Mouse (Mus musculus) CH12F3 (cell line): ENCODE measurements around the gene Rhbdd3.
"Not testable (repeated sequence)": the region's sequence is repeated elsewhere in the genome, so short reads cannot be mapped to it uniquely, and the experiment has no call there.

Experiments
- in situ Hi-C: fragments of 300-500 bp; cut with MboI; formaldehyde crosslinking; loops from 2 replicates; pipeline ENCODE4 v1.14.3; 2020; ENCODE audit warnings: low sequenced_read_pairs

Gene Rhbdd3

DNA sequence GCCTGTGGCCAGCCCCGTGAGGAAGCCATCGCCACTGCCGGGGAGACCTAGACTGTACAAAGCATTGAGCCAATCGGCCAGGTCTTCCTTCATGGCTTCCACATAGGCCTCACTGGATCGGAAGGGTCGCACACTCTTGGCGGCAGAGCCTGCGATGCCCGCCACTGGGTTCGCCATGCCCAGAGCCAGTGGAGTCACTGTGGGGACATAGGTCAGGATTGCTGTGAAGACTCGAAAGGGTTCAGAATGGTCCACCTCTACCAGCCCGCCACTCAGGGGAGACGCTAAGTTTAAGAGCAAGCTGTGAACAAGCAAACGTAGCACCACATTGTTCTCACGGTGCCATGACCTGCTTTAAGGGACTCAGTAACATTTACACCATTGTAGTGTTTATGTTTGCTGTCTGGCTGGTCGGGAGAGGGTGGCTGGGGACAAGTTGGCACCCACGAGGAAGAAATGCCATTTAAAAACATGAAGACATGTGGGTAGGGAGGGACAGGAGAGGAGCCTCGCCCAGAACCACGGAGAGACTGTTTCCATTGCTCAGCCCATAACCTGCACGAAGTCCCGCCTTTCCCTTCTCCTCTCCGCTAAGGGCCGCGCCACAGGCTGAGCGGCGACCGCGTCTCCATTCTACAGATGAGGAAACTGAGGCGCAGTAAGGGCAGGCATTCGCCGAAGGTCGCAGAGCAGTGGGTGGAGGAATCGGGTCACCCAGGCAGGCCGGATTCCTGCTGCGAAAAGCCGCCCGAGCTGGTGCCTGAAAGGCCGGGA, 34.3 kb upstream of the Rhbdd3 start:
- in situ Hi-C loops, result no loop called here

DNA sequence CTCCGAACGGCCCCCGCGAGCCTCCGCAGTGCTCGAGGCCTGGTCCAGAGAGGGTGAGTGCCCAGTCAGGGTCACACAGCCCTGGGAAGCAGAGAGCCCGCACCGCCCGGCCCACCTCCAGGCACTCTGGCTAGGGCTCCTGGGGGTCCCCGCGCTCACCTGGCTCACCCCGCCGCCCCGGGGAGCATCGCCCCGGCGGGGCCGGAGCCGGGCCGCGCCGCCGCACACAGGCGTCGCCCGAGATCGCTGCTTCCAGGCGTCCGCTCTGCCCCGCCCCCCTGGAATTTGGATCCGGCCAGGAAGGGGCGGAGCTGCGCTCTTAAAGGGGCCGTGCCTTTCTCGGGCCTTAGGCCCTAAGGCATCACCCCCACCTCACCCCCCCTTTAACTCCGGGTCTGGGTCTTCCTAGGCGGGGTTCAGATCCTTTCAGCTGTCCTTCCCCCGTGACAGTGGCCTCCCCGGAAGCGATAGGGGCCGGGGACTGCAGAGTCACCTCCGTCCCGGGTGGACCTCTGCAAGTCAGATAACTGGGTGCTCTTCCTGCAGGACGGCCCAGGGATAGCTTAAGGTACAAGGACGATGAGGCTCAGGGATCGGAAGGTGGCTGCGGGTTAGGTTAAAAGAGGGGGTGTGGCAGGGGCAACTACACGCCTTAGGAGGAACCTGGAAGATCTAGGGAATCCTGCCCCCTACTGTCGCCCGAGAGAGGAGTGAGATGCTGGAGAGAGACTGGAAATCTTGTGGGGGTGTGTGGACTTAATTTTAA, 33.5 kb upstream of the Rhbdd3 start, which contains the start of gene Gas2l1:
TSS of gene Gas2l1 (minus strand) at position 272 of the 766 bp plus-strand sequence.
- in situ Hi-C loops, result no loop called here

DNA sequence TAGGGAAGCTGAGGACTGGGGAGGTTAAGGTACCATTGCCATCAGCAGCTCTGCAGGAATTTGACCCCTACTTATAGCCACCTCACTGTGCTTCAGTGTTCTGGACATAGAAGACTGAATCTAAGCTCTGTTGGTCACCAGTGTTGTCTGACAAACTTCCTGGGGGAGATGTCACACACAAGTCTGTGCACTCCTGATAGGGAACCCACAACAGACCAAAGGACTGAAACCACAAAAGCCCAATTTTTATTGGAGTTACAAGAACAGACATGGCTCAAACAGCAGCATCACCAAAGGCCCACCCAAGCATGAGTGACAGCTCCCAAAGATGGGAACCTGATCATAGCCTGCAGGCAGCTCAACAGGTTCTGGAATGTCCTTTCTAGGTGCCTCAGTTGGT, 31.7 kb upstream of the Rhbdd3 start:
- in situ Hi-C loops, result no loop called here

DNA sequence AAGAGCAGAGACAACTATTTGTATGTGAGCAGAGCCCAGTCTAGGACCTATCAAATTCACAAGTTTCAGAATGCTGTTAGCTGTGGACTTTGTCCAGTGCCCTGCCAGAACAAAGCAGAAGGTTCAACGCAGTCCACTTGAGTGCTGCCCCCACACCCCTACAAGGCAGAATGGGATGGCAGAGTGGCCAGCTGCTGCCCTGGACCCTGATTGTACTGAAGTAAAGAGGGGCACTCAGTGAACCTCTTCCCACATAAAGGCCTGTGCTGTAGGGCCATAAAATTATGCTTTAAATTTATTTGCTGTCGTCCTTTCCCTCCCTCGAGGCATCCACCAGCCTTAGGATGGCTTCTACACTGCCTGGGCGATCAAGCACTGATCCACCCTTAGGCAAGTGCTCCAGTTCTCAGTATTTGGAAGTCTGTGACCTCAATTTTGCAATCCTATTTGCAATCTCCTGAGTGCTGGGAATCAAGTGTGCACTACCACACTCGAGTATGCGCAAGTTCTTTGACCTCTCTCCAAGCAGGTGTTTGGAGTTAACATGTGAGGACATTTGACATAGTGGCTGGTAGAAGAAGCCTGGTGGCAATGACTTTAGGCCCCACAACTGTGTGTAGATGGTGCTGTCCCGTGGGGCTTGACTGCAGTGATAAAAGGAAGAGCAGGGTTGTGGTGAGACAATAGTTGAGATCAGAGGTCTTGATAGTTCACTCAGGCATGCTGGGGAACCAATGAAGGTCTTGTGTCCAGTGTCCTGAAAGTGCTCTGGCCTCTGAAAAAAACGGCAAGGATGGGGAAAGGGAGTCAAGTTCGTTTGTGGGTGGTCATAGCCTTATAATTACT, 30.4 kb upstream of the Rhbdd3 start:
- in situ Hi-C loops, result no loop called here

DNA sequence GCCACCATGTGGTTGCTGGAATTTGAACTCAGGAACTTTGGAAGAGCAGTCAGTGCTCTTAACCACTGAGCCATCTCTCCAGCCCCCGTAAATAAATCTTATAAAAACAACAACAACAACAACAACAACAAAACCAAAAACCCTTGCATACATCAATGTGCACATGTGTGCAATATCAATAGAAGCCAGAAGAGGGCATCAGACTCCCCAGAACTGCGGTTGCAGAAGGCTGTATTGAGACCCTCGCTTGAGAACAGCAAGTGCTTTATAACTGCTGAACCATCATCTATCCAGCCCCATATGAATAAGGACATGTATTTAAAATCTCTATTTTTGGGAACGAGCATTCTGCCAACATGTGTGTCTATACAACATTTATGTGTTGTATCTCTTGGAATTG, 23.8 kb upstream of the Rhbdd3 start:
- in situ Hi-C loops, result no loop called here

DNA sequence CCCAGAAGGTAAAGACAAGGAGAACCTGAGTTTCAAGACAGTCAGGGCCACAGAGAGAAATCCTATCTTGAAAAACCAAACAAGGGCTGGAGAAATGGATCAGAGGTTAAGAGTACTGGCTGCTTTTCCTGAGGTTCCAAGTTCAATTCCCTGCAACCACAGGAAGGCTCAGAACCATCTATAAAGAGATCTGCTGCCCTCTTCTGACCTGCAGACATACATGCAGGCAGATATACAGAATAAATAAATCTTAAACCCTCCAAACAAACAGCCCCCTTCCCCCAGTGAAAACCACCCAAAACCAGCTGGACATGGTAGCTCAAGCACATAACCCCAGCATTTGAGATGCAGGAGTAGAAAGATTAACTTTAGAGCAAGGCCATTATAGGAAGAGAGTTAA, 23.0 kb upstream of the Rhbdd3 start:
- in situ Hi-C loops, result no loop called here

DNA sequence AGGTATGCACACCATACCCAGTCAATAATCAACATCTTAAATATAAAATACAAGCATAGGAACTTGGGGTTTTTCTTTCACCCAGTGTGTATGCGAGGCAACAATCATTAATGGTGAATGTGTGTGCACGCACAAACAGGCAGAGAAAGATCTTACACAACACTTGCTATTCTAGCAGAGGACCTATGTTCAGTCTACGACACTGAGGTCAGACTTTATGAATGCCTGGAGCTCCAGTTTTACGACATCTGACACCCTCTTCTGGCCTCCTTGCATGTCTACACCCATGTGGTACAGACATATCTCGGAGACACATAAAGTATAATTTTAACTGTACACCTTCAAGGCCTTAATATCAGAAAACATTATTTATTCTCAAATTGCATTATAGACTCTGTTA, 21.9 kb upstream of the Rhbdd3 start:
- in situ Hi-C loops, result not testable (repeated sequence)

DNA sequence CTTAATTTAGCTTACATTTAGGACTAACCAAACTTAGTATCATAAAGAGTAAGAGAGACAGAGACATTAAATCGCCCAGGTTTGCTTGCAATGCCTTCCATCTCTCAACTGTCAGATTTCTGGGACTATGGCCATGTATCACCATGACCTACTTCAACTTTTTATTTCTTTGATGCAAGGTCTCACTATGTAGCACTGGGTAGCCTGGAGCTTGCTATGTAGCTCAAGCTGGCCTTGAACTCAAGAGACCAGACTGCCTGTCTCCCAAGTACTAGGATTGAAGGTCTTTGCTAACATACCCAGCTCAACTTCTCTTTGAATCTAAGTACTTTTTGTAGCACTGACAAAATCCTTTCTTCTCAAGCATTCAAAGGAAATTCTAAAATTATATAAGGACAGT, 9.6 kb upstream of the Rhbdd3 start:
- in situ Hi-C loops, result no loop called here

DNA sequence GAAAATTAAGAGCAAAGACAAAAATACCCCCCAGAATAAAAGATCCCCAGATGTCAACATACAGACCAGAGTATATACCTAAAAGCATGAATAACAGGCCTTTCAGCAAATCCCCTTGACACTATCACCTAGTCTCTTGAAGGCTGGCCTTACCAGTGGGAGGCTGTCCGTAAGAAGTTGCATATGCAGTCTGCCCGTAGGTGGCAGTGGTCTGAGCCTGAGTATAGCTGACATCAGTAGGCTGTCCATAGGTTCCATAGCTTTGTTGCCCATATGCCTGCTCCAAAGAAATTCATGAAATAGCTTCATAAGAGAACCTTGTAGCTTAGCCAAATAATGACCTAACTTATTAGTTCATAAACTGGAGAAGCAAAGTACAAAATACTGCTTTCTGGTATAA, 7.0 kb upstream of the Rhbdd3 start:
- in situ Hi-C loops, result no loop called here

DNA sequence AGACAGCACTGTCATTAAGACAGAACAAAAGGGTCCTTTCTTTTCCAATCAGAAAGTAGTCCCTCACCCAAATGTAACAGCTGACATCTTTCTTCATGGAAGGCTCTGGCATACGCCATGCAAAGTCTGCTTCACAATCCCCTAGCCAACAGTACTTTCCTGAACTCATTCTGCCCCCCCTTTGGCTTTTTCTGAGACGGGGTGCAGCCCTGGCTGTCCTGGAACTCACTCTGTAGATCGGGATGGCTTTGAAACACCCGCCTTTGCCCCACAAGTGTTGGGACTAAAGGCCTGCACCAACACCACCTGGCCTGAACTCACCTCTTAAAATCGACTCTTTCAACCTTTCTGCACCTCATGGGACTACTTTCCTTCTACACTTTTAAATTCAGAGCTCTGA, 2.8 kb upstream of the Rhbdd3 start:
- in situ Hi-C loops, result no loop called here

DNA sequence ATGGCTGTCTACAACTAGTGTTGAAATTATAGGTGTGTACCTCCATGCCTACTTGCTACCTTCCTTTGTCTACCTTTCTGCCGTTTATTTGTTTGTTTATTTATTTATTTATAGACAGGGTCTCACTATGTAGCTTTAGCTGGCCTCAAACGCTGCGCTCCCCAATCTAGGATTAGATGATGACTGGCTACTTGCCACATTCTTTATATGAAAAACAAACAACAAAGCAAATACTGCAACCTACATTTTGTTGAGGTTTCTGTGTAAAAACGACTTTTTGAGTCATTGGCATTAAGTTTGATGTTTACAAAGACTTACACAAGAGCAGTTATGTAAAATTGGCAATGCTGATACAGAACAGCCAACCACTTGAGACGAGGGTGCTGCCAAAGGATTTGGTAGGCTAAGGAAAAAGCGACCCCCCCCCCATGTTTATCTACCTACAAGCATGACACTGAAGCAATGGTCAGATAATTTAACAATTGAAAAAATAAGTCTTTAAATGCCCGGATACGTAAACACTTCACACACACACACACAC, 2.2 kb upstream of the Rhbdd3 start:
- in situ Hi-C loops, result no loop called here

DNA sequence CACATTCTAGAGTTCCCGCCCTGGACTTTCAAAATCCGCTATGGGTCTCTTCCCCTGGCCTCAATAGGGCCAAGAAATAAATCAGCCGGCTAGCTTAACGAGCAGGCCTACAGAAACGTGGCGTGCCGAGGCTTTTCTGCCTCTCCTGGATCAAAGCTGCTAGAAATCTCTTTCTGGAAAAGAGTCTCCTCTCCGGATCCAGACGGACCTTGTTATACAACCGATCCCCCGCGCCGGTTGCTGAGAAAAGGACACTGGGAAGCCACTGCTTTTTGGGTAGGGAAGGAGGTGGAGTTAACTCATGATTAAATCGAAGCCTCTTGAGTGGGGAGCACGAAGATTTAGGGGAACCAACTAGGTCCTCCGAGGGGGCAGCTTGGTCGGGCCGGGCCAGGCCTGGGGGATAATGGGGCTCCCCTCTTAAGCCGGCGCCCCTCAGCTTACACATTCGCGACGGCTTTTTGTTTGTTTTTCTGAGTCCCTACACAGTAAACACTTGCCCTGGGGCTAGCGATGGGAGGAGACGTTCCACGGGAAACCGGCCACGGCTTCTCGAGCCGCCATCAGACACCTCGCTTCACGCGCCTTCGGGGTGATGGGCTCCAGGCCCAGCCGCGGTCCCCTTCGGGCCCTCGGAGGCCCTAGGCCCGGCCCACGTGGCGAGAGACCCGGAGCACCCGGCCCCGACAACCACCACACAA, 541 bp upstream of the Rhbdd3 start:
- in situ Hi-C loops, result no loop called here

DNA sequence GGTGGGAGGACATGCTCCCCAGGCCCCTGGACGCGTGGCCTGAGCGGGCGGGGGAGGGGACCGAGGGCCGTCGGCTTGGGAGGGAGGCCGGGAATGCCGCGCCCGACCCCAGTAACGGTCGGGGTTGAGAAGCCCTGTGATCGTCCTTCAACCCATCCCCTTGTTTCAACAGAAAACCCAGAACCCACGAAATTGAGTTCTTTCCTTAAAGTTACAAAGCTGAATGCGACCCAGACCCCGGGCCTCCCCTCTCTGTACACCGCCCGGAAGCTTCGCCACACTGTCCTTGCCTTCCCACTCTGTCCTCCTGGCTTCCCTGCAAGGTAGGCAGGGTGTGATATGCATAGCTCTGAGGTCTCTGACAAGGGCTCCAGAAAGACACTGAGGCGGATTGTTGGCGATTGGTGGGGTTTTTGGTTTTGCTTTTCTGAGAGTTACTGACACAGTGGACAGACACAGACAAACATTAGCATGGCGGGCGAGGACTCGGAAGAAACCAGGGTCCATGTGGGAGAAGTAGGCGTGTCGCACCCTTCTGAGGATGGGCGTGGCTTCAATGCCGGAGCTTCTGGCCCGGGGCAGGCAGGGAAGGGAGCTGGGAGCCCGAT, 954 bp downstream of the Rhbdd3 start:
- in situ Hi-C loops, result no loop called here

DNA sequence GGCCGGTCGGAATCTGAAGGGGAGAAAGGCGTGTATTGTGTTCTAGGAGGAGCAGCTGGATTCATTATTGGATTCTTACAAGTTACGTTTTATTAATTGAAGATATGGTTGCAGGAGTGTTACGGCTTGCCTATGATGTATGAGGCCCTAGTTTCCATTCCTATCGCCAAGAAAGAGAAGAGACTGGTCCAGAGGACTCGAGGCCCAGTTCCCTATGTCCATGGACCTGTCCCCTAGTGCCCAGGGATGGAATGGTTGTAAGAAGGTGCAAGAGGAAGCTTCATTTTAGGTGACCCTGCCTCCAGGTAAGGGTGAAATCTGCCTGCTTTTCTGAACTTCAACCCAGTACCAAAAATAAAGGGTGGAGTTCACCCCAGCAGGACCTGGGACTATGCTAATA, 1.6 kb downstream of the Rhbdd3 start:
- in situ Hi-C loops, result no loop called here

DNA sequence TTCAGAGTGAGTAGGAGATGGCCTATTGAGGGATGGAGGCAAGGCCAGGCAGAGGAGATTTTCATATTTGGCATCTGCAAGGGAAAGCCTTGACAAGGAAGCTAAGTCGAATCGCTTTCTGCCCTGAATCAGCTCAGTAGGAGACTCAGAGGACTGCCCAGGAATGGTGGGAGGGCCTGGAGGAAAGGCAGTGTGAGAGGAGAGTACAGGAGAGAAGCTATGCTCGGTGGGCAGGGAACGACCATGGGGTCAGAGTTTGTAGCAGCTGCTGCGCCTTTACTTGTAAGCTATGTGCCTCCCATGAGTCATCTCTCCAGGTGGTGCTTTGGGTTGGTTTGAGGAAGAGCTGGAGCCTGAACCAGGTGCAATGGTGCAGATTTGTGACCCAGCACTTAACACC, 2.1 kb downstream of the Rhbdd3 start:
- in situ Hi-C loops, result no loop called here

DNA sequence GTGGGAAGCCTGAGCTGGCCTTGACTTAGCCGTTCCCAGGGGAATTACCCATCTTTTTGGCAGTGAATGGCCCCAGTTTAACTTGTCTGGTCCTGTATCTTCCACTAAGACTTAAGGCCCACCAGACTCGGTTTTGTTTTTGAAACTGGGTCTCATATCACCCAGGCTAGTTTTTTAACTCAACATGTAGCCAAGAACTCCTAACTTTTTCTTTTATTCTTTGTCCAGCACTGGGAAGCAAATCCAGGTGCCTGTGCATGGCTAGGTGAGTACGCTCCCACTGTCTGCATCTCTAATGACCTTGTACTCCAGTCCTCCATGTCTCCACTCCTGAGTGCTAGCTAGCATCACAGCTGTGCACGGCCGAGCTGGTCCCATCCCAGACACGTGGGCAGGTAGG, 2.9 kb downstream of the Rhbdd3 start:
- in situ Hi-C loops, result no loop called here

DNA sequence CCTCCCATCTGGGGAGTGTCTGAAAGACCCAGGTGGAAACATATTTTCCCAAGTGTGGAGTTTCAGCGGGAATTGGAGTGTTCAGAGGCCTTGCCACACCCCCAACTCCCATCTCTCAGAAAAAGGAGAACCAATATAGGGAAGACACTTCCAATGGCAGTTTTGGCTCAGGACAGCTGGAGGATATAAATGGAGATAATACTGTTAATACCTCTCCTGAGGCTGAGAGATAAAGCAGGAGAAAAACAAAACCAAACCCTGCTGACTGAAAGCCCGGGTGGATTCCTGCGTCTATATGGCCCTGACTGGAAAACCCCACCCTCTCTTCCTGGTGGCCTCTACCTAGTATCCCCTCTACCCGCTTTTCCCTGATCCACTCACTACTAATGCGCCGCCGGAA, 3.7 kb downstream of the Rhbdd3 start:
- in situ Hi-C loops, result no loop called here

DNA sequence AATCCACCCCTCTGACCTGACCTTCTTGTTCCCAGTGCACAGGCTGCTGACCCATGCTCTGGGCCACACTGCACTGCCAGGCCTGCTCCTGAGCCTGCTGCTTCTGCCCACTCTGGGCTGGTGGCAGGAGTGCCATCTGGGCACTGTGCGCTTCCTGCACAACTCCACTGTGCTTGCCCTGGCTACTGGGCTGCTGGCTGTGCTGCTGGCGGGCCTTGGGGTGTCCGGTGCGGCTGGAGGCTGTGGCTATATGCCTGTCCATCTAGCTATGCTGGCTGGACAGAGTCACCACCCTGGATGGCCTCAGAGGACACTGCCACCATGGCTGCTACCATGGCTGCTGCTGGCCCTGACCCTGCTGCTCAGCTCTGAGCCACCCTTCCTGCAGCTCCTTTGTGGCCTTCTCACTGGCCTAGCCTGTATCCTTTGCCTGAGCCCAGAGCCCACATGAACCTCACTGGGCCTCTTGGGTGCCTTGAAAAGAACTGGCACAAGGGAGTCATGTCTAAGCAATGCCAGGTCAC, 5.3 kb downstream of the Rhbdd3 start:
- in situ Hi-C loops, result no loop called here

DNA sequence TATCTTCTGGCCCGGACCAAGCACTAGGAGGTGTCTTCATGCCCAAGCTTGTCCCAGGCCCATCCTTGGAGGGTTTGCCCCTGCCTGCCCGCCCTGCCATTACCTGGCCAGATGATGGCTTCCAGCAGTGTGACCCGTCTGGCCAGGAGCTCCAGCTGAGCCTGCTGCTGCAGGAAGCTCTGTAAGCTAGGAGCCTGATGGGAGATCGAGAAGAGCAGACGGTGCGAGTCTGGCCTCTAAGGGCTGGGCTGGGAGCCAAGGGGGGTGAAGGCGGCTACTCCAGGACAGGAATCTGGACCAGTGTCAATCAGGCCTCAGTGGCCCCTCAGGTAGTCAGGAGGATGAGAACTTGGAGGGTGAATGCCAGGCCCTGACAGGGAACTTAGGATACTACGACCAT, 10.7 kb downstream of the Rhbdd3 start:
- in situ Hi-C loops, result no loop called here

DNA sequence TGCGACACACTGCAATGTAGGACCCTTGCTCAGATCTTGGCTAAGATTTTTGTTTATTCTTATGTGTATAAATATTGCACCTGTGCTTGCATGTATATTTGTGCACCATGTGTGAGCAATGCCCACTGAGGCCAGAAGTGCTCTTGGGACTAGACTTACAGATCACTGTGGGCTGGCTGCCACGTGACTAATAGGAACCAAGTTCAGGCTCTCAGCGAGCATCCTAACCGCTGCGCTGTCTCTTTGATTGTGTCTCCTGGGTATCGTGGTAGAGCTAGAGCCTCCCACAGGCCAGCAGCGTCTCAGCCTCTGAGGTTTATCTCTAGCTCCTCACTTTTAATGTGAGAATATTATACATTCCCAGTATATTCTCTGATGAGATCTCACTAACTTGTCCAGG, 14.9 kb downstream of the Rhbdd3 start:
- in situ Hi-C loops, result loop anchor here (10.0 kb wide), 1 partner anchor 351 kb away; no protein-coding TSS in a partner anchor
